Mouse (Mus musculus): ENCODE measurements around the gene Cldn18. TPM values are rescaled to one million over a fixed set of nuclear protein-coding genes. Genes with fewer than 3 reads are reported as not detected.

The Cldn18 gene
- polyA plus RNA-seq, 1 experiment, result not detected

DNA sequence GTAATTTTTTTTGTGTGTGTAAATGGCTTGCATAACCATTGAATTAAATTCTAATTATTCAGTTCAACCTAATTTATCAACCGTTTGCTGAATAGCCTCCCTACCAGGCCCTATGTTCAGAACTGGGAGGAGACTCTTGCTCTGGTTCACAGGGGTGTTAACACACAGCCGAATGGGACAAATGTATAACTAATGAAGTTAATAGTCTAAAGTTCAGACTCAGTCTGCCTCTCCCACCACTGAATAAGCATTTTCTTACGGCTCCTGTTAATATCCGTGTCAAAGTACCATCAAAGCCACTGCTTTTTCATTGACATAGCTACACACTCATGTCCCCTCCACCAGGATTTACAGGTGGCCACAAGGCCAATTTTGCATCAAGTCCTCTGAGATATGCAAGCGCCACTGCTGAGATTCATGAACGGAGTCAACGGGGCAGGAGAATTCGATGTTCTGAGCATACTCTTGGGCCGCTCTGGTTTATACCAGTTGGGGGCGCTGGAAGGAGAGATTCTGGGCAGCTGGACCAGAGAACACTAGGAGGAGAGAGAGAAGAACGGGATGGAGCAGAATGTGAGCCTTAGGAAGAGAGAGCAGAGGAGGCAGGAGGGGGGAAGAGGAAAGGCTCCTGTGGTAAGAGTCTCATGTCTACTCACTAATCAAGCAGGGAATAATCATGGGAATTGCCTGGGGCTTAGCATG lies 9.5 kb downstream of the Cldn18 start:
- Histone ChIP-seq H3K27me3 (ENCODE audit: control insufficient read depth, insufficient read depth, low read length, poor library complexity, severe bottlenecking) (no peaks in the 10 kb centered on the region), H3K27ac (ENCODE audit: insufficient read depth, low read length) (no peak overlapping the region), H3K36me3 (ENCODE audit: control insufficient read depth, insufficient read depth, low read length, poor library complexity, severe bottlenecking) (no peaks in the 10 kb centered on the region), H3K9ac (ENCODE audit: low read depth, poor library complexity, severe bottlenecking) (no peak overlapping the region), H3K4me1 (ENCODE audit: control insufficient read depth, insufficient read depth, low read length) (no peaks in the 10 kb centered on the region), H3K4me3 (ENCODE audit: low read depth, low read length) (no peak overlapping the region), H3K9me3 (replicated peaks; ENCODE audit: control insufficient read depth, insufficient read depth, low read length, poor library complexity, severe bottlenecking) (no peaks in the 10 kb centered on the region)
- TF ChIP-seq CTCF (IDR thresholded peaks at IDR 0.05; ENCODE audit: low read depth, low read length) (no peak), EP300 (IDR thresholded peaks at IDR 0.05; ENCODE audit: insufficient read depth, low read depth, low read length) (no peak), POLR2A (IDR thresholded peaks at IDR 0.05; ENCODE audit: insufficient read depth, low read length) (no peak)

DNA sequence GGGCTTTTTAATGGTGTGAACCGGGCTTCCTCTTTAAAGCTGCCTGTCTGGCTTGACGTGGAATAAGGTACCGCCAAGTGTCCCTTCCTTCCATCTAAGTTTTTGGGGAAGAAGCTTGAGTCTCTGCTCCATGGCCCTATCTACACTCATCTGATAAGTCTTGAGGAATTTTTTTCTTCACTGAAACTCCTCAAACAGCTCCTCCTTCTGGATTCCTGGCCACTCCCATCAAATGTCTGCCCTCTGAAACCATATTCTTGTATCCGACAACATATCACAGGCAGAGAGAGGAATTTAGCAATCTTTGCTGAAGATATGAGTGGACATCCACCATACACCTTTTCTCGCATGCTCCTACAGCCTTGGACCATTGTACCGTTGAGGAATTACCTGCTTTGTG lies 10.8 kb downstream of the Cldn18 start:
- no peaks in the 10 kb centered on the region for H3K9me3 ChIP-seq (replicated peaks; ENCODE audit: control insufficient read depth, insufficient read depth, low read length, poor library complexity, severe bottlenecking)
- H3K9ac ChIP-seq (ENCODE audit: low read depth, poor library complexity, severe bottlenecking), result no peak overlapping the region
- H3K4me1 ChIP-seq (ENCODE audit: control insufficient read depth, insufficient read depth, low read length), result no peaks in the 10 kb centered on the region
- TF ChIP-seq EP300 (IDR thresholded peaks at IDR 0.05; ENCODE audit: insufficient read depth, low read depth, low read length) (no peak), CTCF (IDR thresholded peaks at IDR 0.05; ENCODE audit: low read depth, low read length) (no peak), POLR2A (IDR thresholded peaks at IDR 0.05; ENCODE audit: insufficient read depth, low read length) (no peak)
- H3K27ac ChIP-seq (ENCODE audit: insufficient read depth, low read length), result no peak overlapping the region
- H3K27me3 ChIP-seq (ENCODE audit: control insufficient read depth, insufficient read depth, low read length, poor library complexity, severe bottlenecking), result no peaks in the 10 kb centered on the region
- no peak overlapping the region for H3K4me3 ChIP-seq (ENCODE audit: low read depth, low read length)
- no peaks in the 10 kb centered on the region for H3K36me3 ChIP-seq (ENCODE audit: control insufficient read depth, insufficient read depth, low read length, poor library complexity, severe bottlenecking)

DNA sequence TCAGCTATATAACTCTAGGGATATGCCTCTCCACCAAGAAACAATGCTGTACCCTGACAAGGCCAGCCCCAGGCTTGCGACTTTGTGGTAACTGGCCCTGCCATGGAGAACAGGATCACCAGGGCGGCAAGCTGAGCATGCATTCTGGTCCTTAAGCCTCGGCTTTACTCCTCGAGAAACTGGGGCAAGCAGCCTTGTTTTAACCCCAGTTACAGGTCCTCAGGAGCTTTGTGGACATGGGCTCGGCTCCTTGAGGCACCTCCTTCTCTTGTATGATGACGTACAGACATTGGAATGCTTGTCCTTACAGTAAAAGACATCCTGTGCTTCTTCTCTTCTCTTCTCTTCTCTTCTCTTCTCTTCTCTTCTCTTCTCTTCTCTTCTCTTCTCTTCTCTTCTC lies 13.4 kb downstream of the Cldn18 start:
- no peaks in the 10 kb centered on the region for H3K36me3 ChIP-seq (ENCODE audit: control insufficient read depth, insufficient read depth, low read length, poor library complexity, severe bottlenecking)
- no peak overlapping the region for H3K9ac ChIP-seq (ENCODE audit: low read depth, poor library complexity, severe bottlenecking)
- no peaks in the 10 kb centered on the region for H3K27me3 ChIP-seq (ENCODE audit: control insufficient read depth, insufficient read depth, low read length, poor library complexity, severe bottlenecking)
- H3K27ac ChIP-seq (ENCODE audit: insufficient read depth, low read length), result no peak overlapping the region
- no peaks in the 10 kb centered on the region; the same call in 1 of the 2 replicates for H3K9me3 ChIP-seq (replicated peaks; ENCODE audit: control insufficient read depth, insufficient read depth, low read length, poor library complexity, severe bottlenecking)
- H3K4me1 ChIP-seq (ENCODE audit: control insufficient read depth, insufficient read depth, low read length), result no peaks in the 10 kb centered on the region
- TF ChIP-seq POLR2A (IDR thresholded peaks at IDR 0.05; ENCODE audit: insufficient read depth, low read length), result no peak
- no peak for TF ChIP-seq CTCF (IDR thresholded peaks at IDR 0.05; ENCODE audit: low read depth, low read length)
- TF ChIP-seq EP300 (IDR thresholded peaks at IDR 0.05; ENCODE audit: insufficient read depth, low read depth, low read length), result no peak
- H3K4me3 ChIP-seq (ENCODE audit: low read depth, low read length), result no peak overlapping the region

DNA sequence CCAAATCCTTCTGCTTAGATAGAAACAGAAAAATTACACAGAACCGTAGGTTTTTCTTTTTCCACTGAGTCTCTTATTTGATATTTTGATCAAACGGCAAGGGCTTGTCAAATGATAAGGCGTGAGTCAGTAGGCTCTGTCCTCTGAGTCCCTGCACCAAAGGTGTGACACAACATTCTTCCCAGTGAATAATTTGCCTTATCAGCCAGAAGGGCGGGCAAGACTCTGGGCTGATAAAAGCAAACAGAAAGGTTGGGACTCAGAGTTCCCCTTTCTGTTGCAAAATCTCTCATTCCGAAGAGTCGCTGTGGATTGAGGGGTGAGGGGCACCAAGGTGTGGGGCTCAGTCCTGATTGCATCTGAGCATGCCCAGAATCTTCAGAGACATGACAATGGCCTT lies 14.9 kb downstream of the Cldn18 start:
- Histone ChIP-seq H3K9me3 (replicated peaks; ENCODE audit: control insufficient read depth, insufficient read depth, low read length, poor library complexity, severe bottlenecking) (no peaks in the 10 kb centered on the region; the same call in 1 of the 2 replicates), H3K9ac (ENCODE audit: low read depth, poor library complexity, severe bottlenecking) (no peak overlapping the region), H3K27ac (ENCODE audit: insufficient read depth, low read length) (no peak overlapping the region), H3K27me3 (ENCODE audit: control insufficient read depth, insufficient read depth, low read length, poor library complexity, severe bottlenecking) (no peaks in the 10 kb centered on the region), H3K4me3 (ENCODE audit: low read depth, low read length) (no peak overlapping the region), H3K4me1 (ENCODE audit: control insufficient read depth, insufficient read depth, low read length) (no peaks in the 10 kb centered on the region), H3K36me3 (ENCODE audit: control insufficient read depth, insufficient read depth, low read length, poor library complexity, severe bottlenecking) (no peaks in the 10 kb centered on the region)
- no peak for TF ChIP-seq CTCF (IDR thresholded peaks at IDR 0.05; ENCODE audit: low read depth, low read length)
- no peak for TF ChIP-seq EP300 (IDR thresholded peaks at IDR 0.05; ENCODE audit: insufficient read depth, low read depth, low read length)
- no peak for TF ChIP-seq POLR2A (IDR thresholded peaks at IDR 0.05; ENCODE audit: insufficient read depth, low read length)

DNA sequence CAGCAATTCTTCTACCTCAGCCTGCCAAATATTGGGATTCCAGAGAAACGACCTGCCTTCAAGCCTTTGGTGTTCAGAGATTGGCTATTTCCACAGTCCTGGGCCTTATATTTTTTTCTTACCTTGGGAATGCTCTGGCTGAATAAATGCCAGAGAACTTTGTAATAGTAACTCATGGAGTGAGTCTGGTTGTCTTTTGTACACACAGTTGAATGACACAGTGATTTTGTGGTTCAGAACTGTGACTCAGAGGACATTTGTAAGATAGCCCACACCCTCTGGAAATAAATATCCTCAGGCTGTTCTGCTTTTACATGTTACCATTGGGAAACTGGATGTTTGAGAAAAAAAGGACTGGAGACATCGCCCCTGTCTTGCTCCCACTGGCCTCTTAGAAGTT lies 15.9 kb downstream of the Cldn18 start:
- Histone ChIP-seq H3K9ac (ENCODE audit: low read depth, poor library complexity, severe bottlenecking) (no peak overlapping the region), H3K27ac (ENCODE audit: insufficient read depth, low read length) (no peak overlapping the region), H3K9me3 (replicated peaks; ENCODE audit: control insufficient read depth, insufficient read depth, low read length, poor library complexity, severe bottlenecking) (no peaks in the 10 kb centered on the region; the same call in 1 of the 2 replicates), H3K36me3 (ENCODE audit: control insufficient read depth, insufficient read depth, low read length, poor library complexity, severe bottlenecking) (no peaks in the 10 kb centered on the region), H3K4me3 (ENCODE audit: low read depth, low read length) (no peak overlapping the region), H3K4me1 (ENCODE audit: control insufficient read depth, insufficient read depth, low read length) (no peaks in the 10 kb centered on the region), H3K27me3 (ENCODE audit: control insufficient read depth, insufficient read depth, low read length, poor library complexity, severe bottlenecking) (no peaks in the 10 kb centered on the region)
- TF ChIP-seq CTCF (IDR thresholded peaks at IDR 0.05; ENCODE audit: low read depth, low read length), result no peak
- no peak for TF ChIP-seq POLR2A (IDR thresholded peaks at IDR 0.05; ENCODE audit: insufficient read depth, low read length)
- no peak for TF ChIP-seq EP300 (IDR thresholded peaks at IDR 0.05; ENCODE audit: insufficient read depth, low read depth, low read length)

DNA sequence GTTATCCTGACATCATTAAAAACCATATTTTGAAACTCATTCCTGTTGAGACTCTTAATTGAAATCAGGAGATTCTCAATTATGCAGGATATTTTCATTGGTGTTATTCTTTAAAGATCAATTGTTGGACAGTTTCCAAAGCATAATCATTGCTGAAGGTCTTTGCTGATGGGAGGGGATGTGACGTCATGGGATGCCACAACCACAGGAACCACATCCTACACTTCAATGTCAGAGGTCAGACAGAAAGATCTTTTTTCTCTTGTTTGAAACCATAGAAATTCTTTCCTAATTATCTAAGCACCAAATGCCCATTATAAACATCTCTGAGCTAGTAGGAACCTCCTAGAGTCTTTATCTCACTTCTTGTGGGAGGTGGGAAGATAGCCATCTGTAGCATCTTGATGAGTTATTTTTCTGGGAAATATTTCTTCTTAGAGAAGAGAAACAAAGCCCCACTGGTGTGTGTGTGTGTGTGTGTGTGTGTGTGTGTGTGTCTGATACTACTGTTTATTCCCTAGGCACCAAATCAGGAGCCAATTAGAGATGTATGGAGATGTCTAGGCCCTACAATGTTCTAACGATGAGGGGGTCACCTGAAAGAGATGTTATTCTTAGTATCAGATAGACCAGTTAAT lies 17.2 kb downstream of the Cldn18 start:
- Histone ChIP-seq H3K27ac (ENCODE audit: insufficient read depth, low read length) (no peak overlapping the region), H3K4me3 (ENCODE audit: low read depth, low read length) (no peak overlapping the region), H3K27me3 (ENCODE audit: control insufficient read depth, insufficient read depth, low read length, poor library complexity, severe bottlenecking) (no peaks in the 10 kb centered on the region), H3K9me3 (replicated peaks; ENCODE audit: control insufficient read depth, insufficient read depth, low read length, poor library complexity, severe bottlenecking) (no peaks in the 10 kb centered on the region; the same call in 1 of the 2 replicates), H3K36me3 (ENCODE audit: control insufficient read depth, insufficient read depth, low read length, poor library complexity, severe bottlenecking) (no peaks in the 10 kb centered on the region), H3K9ac (ENCODE audit: low read depth, poor library complexity, severe bottlenecking) (no peak overlapping the region), H3K4me1 (ENCODE audit: control insufficient read depth, insufficient read depth, low read length) (no peaks in the 10 kb centered on the region)
- TF ChIP-seq CTCF (IDR thresholded peaks at IDR 0.05; ENCODE audit: low read depth, low read length) (no peak), EP300 (IDR thresholded peaks at IDR 0.05; ENCODE audit: insufficient read depth, low read depth, low read length) (no peak), POLR2A (IDR thresholded peaks at IDR 0.05; ENCODE audit: insufficient read depth, low read length) (no peak)
